Mouse (Mus musculus): Measurements from ENCODE around the gene Kctd19. TPM values are rescaled to one million over a fixed set of nuclear protein-coding genes. Genes with fewer than 3 reads are reported as not detected.
A peak's percentile ranks its signal among the peaks of the same experiment; 100 is the strongest.

The Kctd19 gene
- total RNA-seq, 4 experiments from 2014 or later = 0.08 to 0.49 TPM; not detected in 2

DNA sequence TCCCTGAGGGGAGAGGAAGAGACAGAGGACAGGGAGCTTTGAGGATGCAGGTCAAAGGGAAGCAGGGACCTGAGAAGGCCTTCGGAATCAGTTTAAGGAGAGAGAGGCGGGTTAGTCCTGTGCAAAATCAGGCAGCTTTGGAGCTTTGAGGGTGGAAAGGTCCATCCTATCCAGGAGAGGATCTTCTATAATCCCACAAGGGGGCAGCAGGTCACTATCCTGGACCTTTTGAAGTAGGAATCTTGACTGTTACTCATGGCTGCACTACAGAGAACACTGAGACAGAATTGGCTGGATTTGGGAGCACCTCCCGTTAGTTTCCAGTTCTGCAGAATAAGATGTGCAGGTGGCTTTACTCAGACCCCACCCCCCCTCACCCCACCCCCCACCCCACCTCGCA is 53.7 kb downstream of the Kctd19 start:
- DNase-seq (ENCODE audit: low spot score in 2 of 2) = no peak

DNA sequence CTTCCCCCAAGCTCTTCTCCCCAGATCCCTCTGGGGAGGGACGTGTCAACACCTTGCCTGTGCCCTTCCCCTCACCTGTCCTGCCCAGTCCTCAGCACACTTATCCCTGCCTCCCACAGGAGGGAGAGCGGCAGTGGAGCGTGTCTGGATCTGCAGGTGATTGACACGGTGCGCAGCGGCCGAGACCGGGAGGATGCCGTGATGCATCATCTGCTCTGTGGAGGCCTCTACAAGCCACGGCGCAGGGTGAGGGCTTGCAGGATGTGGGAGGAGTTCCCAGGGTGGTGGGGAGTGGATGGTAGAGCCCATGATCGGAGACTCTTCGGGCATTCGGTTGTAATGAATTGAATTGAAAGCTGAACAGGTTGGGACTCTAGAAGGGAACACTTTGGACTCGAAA is 54.1 kb downstream of the Kctd19 start:
- DNase-seq (ENCODE audit: low spot score in 2 of 2) = no peak

DNA sequence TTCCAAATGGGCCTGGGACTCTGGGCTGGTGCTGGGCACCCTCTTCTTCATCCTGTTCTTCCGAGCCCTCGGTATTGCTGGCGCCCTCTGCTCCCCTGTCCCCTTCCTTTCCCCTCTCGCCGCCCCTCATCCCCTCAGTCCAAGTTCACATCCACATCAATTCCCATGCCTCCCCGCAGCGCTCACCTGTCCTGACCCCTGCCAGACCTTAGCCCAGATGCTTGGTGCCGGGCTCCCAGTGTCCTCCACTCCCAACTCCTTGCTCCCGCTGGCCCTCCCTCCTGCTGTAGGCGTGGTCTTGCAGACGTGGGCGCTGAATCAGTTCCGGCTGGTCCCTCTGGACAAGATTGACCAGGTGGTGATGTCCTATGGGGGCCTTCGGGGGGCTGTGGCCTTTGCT is 56.6 kb downstream of the Kctd19 start:
- DNase-seq (ENCODE audit: low spot score in 2 of 2) = no peak

DNA sequence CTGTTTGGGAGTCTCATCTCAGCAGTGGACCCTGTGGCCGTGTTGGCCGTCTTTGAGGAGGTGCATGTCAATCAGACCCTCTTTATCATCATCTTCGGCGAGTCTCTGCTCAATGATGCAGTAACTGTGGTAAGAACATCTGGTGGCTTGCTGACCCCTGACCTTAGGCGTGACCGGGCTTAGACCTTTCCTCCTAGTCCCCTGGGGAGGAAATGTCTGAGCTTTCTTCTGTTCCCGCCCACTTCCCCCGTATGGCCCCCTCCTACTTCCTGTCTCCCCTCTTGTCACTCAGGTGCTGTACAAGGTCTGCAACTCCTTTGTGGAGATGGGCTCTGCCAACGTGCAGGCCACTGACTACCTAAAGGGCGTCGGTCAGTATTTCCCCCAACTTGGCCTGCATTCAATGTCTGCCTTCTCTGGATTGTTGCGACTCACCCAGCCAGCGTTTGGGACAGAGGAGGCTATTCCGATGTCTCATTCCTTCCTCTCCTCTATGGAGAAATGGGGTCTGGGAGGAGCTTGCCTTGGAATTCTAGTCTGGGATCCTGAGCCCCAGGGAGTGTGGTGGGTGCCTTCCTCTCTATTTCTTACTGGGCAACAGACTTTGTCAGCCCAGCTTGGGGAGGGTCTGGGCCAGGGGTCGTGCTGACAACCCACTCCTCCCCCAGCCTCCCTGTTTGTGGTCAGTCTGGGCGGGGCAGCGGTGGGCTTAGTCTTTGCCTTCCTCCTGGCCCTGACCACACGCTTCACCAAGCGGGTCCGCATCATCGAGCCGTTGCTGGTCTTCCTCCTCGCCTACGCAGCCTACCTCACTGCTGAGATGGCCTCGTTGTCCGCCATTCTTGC is 57.9 kb downstream of the Kctd19 start:
- no peak for DNase-seq (ENCODE audit: low spot score in 2 of 2)

DNA sequence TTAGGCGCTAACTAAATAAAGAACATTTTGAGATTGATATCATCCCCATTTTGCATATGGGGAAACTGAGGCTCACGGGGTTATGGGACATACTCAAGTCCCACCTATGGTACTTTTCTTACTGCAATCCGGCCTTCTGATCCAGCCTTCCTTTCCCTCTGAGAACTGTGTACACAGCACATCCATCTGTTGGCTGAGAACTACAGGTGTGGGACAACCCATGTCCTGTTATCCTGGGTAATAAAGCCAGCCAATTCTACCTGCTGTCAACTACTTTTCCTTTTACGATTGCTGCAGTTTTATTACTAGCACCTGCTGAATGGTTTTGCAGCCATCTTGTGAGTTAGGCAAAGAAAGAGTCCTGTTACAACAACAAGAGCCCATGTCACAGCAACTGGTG is 58.8 kb downstream of the Kctd19 start:
- DNase-seq (ENCODE audit: low spot score in 2 of 2) = no peak

DNA sequence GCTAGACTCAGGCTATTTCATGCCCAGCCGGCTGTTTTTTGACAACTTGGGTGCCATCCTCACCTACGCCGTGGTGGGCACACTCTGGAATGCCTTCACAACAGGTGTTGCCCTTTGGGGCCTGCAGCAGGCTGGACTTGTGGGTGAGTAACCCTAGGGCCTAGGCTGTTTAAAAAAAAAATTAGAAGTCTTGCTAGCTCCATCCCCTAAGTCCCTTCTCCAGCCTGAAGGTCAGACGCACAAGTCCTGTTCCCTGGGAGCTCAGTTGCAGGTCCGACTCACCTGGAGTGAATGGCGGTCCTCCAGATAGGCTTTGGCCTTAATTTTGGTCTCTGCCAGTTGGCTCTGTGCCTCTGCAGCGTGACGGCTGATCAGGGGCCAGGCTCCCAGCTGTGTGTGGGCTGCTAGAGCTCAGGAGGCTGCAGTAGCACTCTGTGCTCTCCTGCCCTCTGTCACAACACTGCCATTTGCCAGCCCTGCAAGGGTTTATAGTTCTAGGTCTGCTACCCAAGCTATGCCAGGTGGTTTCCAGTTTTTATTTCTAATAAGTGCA is 59.6 kb downstream of the Kctd19 start:
- DNase-seq (ENCODE audit: low spot score in 2 of 2) = no peak

DNA sequence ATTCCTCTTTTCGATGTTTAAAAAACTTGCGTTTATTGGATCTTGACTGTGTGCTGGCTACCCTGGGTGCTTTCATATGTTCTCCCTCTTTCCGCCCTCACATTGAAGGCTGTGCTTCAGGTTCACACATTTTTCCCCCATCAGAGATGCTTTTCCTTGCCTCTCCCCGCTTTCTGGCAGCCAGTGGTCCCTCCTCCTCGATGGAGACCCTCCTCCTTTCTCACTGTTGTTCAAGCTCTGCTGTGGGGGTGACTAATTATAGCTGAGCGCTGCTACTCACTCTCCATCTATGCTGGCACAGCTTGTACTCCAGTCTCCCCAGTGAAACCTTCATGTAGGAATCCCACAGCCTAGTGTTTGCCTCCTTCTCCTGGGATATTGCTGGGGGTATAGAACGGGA is 63.1 kb downstream of the Kctd19 start:
- no peak for DNase-seq (ENCODE audit: low spot score in 2 of 2)

DNA sequence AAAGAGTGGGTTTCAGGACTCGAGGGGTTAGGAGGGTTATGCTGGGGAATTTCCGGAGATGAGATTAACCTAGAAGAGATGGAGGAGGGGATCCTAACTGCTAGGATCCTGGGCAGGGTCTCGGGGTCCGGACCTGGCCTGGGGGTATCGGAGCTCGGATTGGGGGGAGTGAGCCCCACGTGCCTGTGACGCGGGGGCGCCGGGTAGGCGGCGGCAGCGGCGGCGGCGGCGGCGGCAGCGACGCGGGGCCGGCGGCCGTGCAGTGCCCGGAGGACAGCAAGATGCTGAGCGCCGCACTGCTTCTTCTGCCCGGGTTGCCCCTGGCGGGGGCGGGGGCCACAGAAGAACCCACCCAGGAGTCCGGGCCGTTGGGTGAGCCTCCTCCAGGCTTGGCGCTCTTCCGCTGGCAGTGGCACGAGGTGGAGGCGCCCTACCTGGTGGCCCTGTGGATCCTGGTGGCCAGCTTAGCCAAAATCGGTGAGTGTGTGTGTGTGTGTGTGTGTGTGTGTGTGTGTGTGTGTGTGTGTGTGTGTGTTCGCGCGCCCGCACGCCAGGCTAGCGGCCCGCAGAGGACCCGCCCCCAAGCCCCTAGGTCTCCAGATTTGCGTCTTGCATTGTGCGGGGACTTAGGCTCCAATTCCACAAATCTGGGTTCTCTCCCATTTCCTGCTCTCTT is 64.1 kb downstream of the Kctd19 start:
- no peak for DNase-seq (ENCODE audit: low spot score in 2 of 2)

DNA sequence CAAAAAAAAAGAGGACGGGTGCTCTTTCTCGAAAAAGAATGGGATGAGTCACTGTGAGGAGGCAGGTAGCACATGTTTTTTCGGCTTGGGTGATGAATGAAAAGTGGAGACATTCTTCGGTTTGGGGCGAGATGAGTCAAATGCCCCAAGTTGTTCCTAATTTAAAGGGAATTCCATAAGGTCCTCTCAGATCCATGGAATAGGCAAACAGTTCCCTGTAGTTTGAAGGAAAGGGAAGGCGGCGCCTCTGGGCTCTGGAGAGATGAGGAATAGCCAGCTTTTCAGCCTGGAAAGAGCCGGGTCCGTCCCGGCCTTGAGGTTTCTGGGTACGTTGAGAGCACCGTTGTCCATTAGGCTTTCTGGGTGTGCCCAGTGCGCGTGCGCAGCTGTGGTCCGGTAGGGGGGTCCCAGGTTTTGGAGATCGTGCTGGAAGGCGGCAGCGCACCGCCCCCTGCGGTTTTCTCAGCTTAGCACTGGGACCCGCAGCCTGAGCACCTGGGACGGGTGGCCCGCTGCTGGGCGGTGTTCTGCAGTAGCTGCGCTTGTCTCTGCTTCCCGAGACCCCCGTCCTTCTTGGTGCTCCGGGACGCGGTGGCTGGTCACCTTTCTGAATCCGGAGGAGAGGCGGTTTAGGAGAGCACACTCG is 64.7 kb downstream of the Kctd19 start, which contains the start of gene Slc9a5:
TSS of gene Slc9a5 (plus strand) at position 394 of the 646 bp plus-strand sequence.
- no peak for DNase-seq (ENCODE audit: low spot score in 2 of 2)

DNA sequence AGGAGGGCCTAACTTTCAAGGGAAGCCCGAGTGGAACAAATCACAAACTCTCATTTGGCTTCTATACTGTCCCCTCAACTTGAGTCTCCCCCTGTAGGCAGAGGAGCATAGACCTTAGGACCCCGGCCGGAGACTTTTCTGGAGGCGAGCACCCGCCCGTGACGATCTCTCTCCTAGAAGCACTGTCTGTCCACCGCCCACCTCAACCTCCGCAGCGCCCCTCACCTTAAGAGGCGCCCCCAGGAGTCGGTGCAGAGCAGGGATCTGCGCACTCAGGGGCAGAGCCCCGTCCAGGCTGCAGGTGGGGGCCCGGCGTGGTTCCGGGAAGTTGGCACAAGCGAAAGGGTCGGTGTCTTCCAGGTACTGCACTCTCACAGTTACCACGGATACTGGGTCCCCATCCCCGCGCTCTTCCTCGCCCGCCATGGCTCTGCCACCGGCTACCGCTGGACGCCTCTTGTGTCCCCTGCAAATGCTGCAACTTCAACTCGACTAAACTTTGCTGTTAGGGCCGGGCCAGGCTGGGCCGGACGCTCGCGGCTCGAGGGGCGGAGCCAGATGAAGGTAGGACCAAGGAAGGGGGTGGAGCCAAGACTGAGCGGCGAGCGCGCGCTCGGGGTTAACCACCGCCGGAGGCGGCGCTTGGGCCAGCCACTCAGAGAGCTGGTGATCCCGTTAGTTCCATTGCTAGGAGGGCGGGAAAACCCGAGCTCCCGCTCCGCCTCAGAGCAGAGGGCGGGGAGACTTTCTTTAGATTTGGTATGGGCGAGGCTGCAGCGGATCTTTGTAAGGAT is 65.7 kb downstream of the Kctd19 start, which contains the start of gene Fhod1:
TSS of gene Fhod1 (minus strand) at position 526 of the 794 bp plus-strand sequence.
- peak; percentile 89 to 92 for DNase-seq (ENCODE audit: low spot score in 2 of 2)

DNA sequence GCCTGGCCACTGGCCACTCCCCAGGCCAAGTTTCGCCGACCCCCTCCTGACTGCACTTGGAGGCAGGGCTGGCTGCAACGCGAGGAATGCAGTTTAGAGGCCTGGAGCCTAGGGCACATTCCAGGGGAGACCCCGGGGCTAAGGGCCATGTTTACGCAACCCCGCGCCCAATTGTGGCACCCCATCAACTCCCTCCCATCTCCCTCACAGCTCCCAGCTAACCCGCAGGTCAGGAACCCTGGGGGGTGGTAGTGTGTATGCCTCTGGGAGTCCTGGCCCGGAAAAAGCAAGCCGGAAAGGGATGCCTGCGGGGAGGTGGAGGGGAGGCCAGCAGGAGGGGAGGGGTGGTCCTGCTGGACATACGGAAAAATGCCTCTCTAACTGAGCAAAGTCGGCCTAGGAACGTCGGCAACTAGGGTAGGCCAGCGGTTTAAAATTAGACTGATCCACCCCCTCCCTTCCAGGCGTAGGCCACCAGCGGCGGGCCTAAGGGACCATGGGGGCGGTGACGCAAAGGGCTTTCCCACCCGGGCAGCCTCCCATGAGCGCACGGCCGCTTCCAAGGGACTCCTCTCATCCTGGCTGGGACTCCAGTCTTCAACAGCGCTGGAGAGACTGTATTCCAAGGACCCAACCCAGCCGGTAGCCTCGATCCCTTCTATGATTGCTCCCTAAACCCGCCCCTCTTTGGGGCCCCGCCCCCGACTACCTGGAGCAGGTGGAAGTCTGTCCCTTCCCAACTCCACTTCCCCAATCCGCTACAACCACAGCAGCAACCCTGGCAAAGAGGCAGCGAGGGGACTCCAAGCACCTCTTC is 66.5 kb downstream of the Kctd19 start:
- DNase-seq (ENCODE audit: low spot score in 2 of 2) = peak; percentile 71 to 77

DNA sequence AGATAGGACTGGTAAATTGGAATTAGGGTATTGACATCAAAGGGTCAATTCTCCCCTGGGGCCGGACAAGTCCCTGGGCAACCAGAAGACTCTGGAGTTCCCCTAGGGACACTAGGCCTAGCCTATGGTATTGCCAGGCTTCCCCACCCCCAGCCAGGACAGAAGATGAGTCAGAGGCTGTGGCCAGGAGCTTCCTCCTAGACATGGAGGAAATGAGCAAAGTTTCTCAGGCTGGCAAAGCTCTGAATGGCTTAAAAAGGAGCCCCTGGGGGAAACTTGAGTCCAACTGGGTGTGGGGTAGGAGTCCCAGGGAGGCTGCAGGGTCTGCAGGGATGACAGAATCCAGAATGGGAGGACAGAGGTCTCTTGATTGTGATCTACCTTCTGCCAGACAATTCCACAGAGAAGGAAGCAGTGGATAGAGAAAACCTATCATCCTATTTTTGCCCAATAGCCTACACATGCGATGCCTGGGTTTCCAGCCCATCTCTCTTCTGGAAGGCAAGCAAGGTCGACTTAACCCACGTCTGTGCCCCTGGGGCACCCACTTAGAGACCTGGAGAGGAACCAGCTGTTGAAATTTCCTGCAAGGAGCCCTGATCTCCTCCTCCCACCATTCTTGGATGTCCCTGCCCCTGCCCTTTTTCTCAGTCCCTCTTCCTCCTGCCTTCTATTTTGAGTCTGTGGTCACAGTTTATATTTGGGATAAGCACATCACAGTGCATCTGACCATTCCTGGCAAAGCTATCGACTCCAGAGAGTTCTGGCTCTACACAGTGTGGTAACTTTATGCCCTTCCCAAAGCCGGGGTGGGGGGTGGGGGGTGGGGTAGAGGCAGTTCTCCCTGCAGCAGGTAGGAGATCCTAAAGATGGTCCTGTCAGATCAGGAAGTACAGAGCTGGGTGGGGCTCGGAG is 68.0 kb downstream of the Kctd19 start:
- DNase-seq (ENCODE audit: low spot score in 2 of 2) = no peak

DNA sequence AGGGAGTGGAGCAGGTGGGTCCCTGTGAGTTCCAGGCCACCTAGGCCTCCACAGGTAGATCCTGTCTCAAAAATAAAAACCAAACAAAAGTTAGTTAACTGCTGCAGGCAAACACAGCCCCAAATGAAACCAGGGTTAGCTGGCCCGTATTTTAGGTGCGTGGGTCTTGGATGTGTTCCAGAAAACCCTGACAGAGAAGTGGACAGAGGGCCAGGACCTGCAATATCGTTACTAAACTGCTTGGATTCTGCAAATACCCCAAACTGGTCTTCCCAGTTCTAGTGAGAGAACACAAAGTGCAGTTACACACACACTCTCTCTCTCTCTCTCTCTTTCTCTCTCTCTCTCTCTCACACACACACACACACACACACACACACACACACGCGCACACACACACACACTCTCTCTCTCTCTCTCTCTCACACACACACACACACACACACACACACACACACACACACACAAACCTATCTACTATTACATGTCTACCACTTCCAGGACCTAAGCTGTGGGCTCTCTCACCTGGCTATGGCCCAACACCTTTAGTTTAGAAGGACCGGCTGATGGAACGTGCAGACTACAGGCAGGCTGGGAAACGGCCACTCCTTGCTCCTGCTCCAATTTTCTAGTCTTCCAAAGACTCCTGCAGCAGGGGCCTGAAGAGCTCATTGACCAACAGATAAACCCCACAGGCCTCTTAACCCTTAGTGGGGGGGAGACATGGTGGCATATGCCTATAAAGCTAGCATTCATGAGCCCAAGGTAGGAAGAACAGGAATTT is 69.3 kb downstream of the Kctd19 start:
- DNase-seq (ENCODE audit: low spot score in 2 of 2) = no peak

DNA sequence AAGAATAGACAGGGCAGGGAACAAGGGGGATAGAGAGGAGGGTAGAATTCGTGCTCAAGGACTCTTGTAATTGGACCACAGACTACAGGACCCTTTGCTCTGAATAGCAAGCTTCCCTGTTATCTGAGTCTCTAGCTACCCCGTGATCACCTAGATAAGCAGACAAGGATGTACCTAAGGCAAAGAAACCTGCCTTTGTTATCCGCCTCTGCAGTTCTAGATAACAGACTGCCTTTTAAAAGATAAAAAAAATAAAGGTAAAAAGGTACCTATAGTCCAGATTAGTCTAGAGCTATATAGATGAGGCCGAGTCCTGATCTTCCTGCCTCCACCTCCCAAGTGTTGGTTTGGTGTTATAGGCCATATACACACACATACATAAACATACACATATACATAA is 70.5 kb downstream of the Kctd19 start:
- no peak for DNase-seq (ENCODE audit: low spot score in 2 of 2)

DNA sequence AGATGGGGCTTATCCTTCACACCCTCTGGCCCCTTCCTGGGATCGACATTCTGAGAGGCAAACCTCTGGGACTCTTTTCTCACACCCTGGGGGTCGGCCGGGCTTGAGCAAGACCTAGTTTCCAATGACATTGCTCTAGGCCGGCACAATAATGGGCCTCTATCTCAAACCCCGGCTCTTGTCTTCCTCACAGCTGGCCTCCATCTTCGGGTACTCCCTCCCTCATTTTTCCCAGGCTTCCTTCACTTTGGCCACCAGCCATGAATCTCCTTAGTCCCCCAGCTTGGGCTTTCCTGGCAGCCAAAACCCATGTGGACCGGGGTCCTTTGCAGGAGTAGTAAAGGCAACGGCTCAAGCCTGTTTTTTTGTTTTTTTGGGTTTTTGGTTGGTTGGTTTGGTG is 71.9 kb downstream of the Kctd19 start:
- no peak for DNase-seq (ENCODE audit: low spot score in 2 of 2)

DNA sequence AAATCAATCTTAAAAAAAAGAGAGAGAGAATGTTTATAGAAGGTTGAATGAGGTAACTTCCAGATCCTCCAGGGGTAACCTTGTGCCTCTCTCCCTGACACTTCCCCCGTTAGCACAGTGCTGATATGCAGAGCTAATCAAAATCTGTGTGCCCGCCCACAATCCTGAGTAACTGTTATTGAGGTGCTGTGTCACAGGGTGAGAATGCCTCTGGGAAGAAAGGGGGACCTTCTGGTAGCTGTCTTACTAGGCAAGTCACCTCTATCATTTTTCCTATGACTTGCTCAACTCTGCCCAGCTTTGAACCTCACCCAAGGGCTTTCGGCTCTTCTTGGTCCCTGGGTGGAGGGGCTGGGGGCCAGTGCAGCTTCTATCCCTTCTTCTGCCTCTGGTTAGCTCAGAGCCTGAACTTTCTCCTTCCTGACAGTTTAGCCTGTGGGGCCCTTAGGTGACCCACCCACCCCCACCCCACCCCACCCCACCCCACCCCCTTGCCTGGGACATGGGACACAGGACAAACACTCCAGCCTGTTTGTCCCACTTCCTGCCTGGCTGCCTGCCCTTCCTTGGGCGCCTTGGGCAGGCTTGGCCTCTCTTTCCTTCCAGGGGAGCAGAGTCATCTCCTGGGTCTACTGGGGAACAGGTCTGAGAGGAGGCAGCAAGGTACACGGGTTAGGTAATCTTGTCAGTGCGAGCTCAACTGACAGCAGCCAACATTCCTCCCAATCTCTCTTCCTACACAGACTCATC is 73.2 kb downstream of the Kctd19 start:
- DNase-seq (ENCODE audit: low spot score in 2 of 2) = no peak

DNA sequence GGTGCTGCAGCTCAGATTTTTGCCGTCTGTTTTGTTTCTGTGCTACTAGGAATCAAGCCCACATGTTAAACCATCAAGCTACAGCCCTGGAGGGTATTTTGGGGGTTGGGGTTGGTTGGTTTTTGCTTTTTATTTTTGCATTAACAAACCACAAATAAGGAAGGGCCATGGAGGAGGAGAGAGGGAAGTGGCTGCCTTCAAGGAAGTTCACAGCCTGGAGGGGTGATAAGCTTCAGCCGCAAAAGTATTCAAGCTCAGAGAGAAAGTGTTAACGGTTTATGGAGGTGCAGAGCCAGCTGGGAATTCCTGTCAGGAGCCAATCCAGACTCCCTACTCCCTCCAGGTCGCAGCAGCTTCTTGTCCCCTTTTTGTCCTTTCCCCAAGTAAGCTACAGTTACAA is 74.3 kb downstream of the Kctd19 start:
- no peak for DNase-seq (ENCODE audit: low spot score in 2 of 2)
